Mouse (Mus musculus) granulocyte monocyte progenitor cell, adult 5-6 weeks (primary cell): Measurements from ENCODE around the gene G0s2. TPM values are rescaled to one million over a fixed set of nuclear protein-coding genes. Genes with fewer than 3 reads are reported as not detected.
"Not testable (repeated sequence)": the region's sequence is repeated elsewhere in the genome, so short reads cannot be mapped to it uniquely, and the experiment has no call there.

Source experiments
- ATAC-seq: replicated peaks from 2 replicates; pipeline ENCODE4 v1.8.0; 2016; ENCODE audit warnings: mild to moderate bottlenecking, moderate TSS enrichment, inconsistent platforms; ENCODE audit not compliant: poor library complexity, severe bottlenecking
- total RNA-seq, 2 experiments: library from RNA; stranded (forward) in 1 of 2; stranded (reverse) in 1 of 2; fragments of 200-712, 200-1000 nt in 1 of 2; fragments of >200 nt in 1 of 2; fragmentation: Nextera tagmentation in 1 of 2; gene quantifications; 2 replicates each; pipeline ENCODE4 v1.2.3; 2014 to 2017

Gene G0s2
- total RNA-seq, 2 experiments from 2014 or later, result 2.3 to 20.4 TPM

DNA sequence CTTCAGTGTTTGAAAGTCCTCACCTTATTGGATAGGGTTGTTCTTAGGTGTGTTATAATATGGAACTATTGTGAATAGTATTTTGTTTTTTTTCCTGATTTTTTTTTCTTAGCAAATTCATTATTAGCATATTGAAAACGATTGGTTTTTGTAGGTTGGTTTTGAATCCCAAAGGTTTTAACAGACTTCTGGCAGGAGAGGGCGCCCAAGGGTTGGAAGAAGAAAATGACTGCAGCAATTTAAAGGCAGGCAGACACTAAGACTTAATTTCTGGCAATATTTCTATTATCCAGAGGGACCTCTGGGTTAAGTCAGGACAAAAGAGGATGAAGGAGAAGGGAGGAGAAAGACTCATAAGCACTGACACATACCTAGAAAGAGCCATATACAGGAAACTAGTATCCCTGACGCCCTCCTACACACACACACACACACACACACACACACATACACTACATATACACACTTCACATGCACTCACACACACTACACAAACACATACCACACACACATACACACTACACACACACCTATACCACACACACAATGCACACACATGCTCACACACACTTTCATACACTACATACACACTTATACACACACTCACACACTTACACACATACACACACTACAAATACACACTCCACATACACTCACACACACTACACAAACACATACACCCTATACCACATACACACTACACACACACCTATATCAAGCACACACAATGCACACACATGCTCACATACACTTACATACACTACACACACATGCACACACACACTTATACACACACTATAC lies 17.3 kb downstream of the G0s2 start:
- ATAC-seq, result peak; percentile 50

GRCm38 (mm10) chr1:193255032-193255431 lies 18.0 kb downstream of the G0s2 start:
- ATAC-seq, result no peak

GRCm38 (mm10) chr1:193253895-193254294 lies 19.1 kb downstream of the G0s2 start:
- not testable (repeated sequence) for ATAC-seq

- ATAC-seq, result no peak
These were observed 20.4 kb downstream of the G0s2 start for GRCm38 (mm10) chr1:193252616-193253015.

- no peak for ATAC-seq
These were observed 21.6 kb downstream of the G0s2 start for GRCm38 (mm10) chr1:193251386-193251785.

DNA sequence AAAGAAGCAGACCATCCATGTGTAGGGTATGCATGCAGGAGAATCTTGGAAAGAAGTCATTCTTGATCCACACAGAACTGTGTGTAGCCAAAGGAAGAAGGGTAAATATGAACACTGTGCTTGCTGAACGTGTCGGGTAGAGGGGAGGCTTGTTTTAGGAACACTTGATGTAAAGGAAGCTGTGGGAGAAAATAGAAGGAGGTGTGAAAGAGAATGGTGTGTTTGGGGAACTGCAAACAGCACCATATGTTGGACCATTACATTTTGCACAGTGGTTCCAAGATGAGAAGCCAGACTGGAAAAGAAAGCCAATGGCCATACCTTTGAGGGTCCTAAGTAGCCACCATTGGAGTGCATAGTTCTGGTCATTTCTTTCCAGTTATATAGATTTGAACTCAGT lies 23.0 kb downstream of the G0s2 start:
- ATAC-seq, result no peak

GRCm38 (mm10) chr1:193244235-193244634 lies 28.8 kb downstream of the G0s2 start:
- ATAC-seq, result no peak

GRCm38 (mm10) chr1:193243571-193244193 lies 29.3 kb downstream of the G0s2 start:
- no peak for ATAC-seq

DNA sequence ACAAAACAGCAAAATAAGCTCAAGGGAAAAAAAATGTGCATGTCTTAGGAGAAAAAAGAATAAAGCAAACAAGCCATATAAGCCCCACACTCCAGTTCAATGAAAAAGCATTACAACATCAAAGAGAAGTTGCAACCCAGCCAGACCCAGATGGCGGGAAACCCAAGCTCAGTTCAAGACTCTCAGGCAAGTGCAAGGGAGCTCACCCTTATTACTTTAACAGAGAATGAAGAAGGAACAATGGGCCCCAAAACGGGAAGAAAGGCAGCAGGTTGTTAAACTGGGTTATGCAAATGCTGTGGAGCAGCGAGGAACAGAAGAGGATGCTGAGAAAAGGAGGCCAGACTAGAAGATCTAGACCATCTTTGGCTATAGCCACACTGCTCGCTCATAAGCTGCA lies 30.2 kb downstream of the G0s2 start:
- peak; percentile 72 for ATAC-seq

DNA sequence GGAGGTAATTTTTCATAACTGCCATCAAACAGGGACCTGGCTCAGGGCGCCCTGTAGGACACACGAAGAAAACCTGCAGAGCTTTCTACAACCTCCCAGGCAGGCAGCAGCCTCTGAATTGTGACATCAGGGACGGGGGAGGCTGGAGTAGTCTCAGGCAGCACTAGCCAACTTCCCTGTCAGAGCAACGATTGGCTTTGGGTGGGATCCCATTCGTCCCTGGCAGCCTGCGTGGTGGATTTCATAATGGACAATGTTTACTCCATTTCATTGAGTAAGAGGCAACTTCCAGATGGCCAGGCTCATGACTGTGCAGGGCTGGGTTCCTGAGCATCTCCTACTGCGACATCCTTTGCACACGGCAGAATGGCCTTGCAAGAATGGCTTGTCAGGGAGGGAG lies 30.8 kb downstream of the G0s2 start:
- ATAC-seq, result peak; percentile 92

DNA sequence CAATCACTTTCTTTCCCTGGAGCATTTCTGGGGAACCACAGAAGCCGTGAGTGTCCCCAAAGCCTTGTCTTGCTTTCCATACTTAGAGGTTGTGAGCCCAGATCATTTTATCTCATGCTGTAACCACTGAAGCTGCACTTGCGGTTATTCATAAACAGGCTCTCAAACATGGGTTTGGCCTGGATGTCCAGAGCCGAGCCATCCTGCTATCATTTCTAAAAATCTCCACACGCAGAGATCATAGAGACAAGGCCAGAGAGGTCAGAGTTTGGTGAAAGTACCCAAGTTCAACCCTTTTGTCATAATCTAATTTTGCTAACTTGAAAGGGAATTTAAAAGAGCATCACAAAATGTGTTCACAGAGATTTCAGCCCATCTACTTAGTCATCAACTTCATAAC lies 31.6 kb downstream of the G0s2 start:
- ATAC-seq, result no peak

DNA sequence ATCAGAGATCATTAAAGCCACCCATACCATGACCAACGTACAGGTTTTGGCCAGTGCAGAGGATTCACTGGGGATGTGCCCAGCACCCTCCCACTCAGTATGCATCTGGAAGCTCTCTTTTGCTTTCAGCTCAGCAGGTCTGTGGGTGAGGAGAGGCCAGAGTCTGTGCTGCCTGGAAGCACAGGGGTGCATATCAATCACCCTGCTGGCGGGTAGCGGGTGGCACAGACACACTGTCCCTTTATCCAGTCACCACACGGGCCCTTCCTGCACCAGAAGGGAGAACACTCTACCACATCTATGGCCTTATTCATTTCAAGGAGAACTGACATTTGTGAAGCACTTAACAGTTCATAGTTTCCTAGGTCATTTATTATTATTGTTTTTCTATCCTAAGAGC lies 34.6 kb downstream of the G0s2 start:
- no peak for ATAC-seq

DNA sequence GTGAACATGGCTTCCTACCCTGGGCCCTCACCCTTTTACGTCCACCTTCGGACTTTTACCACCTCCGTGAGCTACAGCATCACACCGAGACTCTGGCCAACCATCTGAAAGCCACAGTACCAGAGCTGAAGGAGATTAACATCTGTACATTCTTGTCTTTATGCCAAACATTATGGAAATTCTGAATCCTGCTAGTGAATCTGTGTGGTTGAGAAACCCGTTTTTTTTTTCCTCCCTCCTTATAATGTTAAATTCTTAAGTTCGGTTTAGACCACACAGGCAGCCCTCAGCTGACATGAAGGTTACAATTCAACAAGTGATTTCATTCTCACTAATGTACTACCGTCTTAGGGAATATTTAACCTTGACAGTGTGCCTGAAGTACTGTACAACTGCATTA lies 38.1 kb downstream of the G0s2 start:
- no peak for ATAC-seq

GRCm38 (mm10) chr1:193234130-193234645 lies 38.8 kb downstream of the G0s2 start:
- ATAC-seq, result no peak

DNA sequence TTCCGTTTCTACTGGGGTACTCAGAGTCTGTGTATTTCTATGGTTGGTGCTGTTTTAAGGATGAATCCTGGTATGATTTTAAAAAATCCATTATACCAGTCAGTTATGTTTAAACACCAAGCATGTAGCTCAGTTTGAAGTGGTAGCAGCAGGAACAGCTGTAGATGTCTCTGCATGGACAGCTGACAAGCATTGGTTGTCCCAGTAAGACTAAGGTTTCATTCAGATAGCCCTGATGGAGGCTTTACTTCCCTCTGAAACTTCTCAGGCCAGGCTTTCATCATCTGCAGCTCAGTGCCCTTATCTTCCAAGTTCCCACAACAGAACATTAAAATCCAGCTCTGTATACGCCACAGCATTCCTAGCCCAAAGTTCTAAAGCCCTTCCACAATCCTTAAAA lies 40.3 kb downstream of the G0s2 start:
- peak; percentile 55 for ATAC-seq

- peak; percentile 71 for ATAC-seq
These were observed 42.1 kb downstream of the G0s2 start for GRCm38 (mm10) chr1:193230935-193231334.

- ATAC-seq, result no peak
These were observed 42.5 kb downstream of the G0s2 start for GRCm38 (mm10) chr1:193230531-193230930.

DNA sequence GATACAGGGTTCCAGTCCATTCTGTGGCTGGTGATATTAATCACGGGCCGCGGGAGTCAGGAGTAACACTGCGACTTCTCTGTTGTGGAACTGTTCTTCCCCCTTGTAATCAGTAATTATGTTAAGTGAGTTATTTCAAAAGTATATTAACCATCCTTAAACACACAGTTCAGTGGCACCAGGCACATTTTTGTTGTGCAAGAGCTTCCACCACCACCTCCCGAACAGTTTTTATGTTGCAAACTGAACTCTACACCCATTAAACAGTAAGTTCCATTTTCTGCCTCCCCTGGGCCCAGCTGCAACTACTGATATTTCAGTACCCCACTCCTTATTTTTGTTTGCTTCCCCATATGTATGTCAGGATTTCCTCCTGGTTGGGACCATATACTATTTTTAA lies 43.4 kb downstream of the G0s2 start:
- peak; percentile 59 for ATAC-seq

- ATAC-seq, result no peak
These were observed 45.5 kb downstream of the G0s2 start for GRCm38 (mm10) chr1:193227537-193227936.

DNA sequence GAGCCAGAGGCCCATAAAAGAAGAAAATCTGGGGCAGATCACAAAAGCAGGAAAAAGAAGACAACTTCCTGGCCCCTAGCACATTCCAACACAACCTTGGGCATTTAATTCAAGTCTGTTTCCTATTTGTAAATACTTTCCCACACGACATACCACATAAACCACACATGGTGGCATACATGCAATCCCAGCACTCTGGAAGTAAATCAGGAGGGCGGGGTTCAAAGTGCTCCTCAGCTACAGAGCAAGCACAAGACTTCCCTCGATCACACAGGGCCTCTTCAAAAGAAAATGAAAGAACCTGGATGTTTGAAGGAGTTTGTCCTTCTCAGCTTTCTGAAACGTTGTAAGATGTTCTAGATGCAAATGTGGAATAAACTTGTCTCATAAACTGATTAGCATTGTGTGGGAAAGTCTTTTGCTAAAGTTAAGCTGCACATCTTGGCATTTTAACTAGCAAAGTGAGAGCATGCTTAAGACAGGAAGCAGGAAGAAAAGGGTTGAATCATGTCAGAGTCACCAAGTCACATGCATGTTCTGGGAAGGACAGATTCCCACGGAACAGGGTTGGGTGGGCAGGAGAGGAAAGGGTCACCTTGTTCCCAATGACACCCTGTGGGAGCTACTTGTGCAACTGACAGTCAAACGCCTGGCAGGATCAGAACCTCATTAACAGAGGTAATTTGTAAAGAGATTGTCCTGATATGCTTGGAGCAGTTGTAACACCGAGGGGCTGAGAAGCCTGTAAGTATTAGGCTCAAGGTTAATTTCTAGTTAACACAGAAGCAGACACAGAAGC lies 46.1 kb downstream of the G0s2 start:
- peak; percentile 38; the same call in 1 of the 2 replicates for ATAC-seq

DNA sequence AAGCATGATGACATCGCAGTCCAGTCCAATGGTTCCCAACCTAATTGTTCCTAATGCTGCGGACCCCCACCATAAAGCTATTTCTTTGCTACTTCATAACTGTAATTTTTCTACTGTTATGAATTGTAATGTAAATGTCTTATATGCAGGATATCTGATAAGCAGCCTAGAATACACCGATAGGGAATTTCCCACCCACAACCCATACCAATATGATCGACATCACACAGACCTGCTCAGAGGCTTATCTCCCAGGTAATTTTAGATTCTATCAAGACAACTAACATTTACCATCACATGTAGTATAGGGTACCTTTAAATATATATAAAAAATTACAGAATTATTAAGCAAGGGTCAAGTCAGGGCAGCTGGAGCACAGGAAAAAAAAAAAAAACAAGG lies 46.9 kb downstream of the G0s2 start:
- no peak for ATAC-seq
